ENCODE assay signal across 22 mouse cellular contexts in the genomic region with DNA sequence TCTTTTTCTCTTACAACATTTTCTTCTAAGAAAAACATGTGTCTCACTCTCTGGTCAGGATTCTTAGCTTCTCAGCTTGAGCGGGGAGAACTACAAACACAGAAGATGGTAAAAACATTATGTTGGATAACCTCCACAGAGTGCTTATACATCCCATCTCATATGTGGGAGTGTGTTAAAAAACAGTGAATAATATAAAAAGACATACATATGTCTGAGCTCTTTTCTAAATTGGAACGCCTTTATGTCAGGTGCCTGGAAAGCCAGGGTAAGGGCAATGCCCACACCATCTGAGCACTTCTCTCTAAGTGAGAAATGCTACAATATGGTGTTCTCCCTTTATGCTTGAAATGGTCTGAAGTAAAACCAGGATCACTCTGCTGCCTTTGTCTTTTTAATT.
DNase-seq lines count a peak whose midpoint lies in the region; ATAC-seq lines count a peak whose summit lies in the region.
"Had no signal": no experiment of that assay in that cellular context is flagged by ENCODE, and none has a peak within 500 bp of the region (broad histone marks: within the 10 kb centered on the region; RNA-seq: fewer than 3 reads in every experiment).

No protein-coding gene starts in this region.

- H3K9ac ChIP-seq in hindbrain, embryonic 11.5 days (ENCODE audit: low read depth, low read length) = no peak overlapping the region
- H3K9ac ChIP-seq: forebrain, embryonic 15.5 days; heart, embryonic 12.5 days; hindbrain, embryonic 12.5 days had no signal

- intact Hi-C loops in left cerebral cortex, postnatal 14 days (cut with DNase I) = no loop called here
- intact Hi-C loops in left cerebral cortex, postnatal 4 days (cut with DNase I) = no loop called here

- ATAC-seq in frontal cortex, adult (ENCODE audit: low TSS enrichment) = peak; percentile 95
- no peak for ATAC-seq in hindbrain, embryonic 11.5 days (ENCODE audit: low FRiP score)
- ATAC-seq: activated CD4-positive, CD25-positive, alpha-beta regulatory T cell, adult 4 months; forebrain, embryonic 15.5 days; hindbrain, embryonic 16.5 days; inflammation-experienced regulatory T-cells, adult 6 months; Patski had no signal

- no peaks in the 10 kb centered on the region for H3K27me3 ChIP-seq in hindbrain, embryonic 11.5 days (ENCODE audit: control insufficient read depth, insufficient read depth, low read length)
- H3K27me3 ChIP-seq: CH12.LX; forebrain, embryonic 15.5 days; heart, embryonic 12.5 days; hindbrain, embryonic 12.5 days; Patski had no signal

- DNase-seq in frontal cortex, postnatal 10 days (ENCODE audit: low spot score in 2 of 2) = no peak
- DNase-seq in left cerebral cortex, postnatal 14 days (ENCODE audit: low spot score in 2 of 2) = peak; percentile 5 to 45
- no peak for DNase-seq in left cerebral cortex, postnatal 4 days
- DNase-seq in brain, embryonic 18.5 days (ENCODE audit: low read depth, low spot score) = peak; percentile 14
- DNase-seq in telencephalon, adult 2 months (ENCODE audit: low read depth, low spot score) = peak; percentile 71
- DNase-seq in hindbrain, embryonic 11.5 days (ENCODE audit: low spot score) = no peak
- DNase-seq: adrenal gland, postnatal 14 days; cerebellum, adult 2 months; cerebellum, postnatal 10 days; gastrocnemius, adult 2 months; gastrocnemius, postnatal 25 days; heart, postnatal 36 days had no signal

- no peaks in the 10 kb centered on the region for H3K4me1 ChIP-seq in hindbrain, embryonic 11.5 days (replicated peaks; ENCODE audit: control insufficient read depth, insufficient read depth, low read length)
- H3K4me1 ChIP-seq: embryonic facial prominence, embryonic 10.5 days; forebrain, embryonic 15.5 days; heart, embryonic 12.5 days; hindbrain, embryonic 12.5 days had no signal

- WGBS in hindbrain, embryonic 11.5 days = 87% methylated on average over 2 of the region's 2 CpGs

- no peak overlapping the region for H3K27ac ChIP-seq in hindbrain, embryonic 11.5 days (ENCODE audit: low read depth, low read length)
- H3K27ac ChIP-seq: embryonic facial prominence, embryonic 10.5 days; forebrain, embryonic 15.5 days; gastrocnemius, adult 2 months; hindbrain, embryonic 12.5 days had no signal

- H3K9me3 ChIP-seq in hindbrain, embryonic 11.5 days (ENCODE audit: control insufficient read depth, low read length) = no peaks in the 10 kb centered on the region
- H3K9me3 ChIP-seq: embryonic facial prominence, embryonic 10.5 days; forebrain, embryonic 15.5 days; heart, embryonic 12.5 days; hindbrain, embryonic 12.5 days had no signal

- H3K4me3 ChIP-seq in hindbrain, embryonic 11.5 days (ENCODE audit: low read depth, low read length) = no peak overlapping the region
- H3K4me3 ChIP-seq: embryonic facial prominence, embryonic 10.5 days; forebrain, embryonic 15.5 days; gastrocnemius, adult 2 months; heart, embryonic 12.5 days; hindbrain, embryonic 12.5 days had no signal

- H3K36me3 ChIP-seq in hindbrain, embryonic 11.5 days (ENCODE audit: control insufficient read depth, insufficient read depth, low read length) = no peaks in the 10 kb centered on the region
- H3K36me3 ChIP-seq: embryonic facial prominence, embryonic 10.5 days; forebrain, embryonic 15.5 days; heart, embryonic 12.5 days; hindbrain, embryonic 12.5 days had no signal

- no peak overlapping the region for H3K4me2 ChIP-seq in hindbrain, embryonic 11.5 days (replicated peaks; ENCODE audit: low read depth, low read length)
- H3K4me2 ChIP-seq: forebrain, embryonic 15.5 days; heart, embryonic 12.5 days; hindbrain, embryonic 12.5 days had no signal

Comparison
In these comparisons a context has a peak if more than half of its experiments do, and no peak if none do; other contexts are left out.
1. DNase-seq: peak in left cerebral cortex, postnatal 14 days (2 of 2), brain, embryonic 18.5 days (single experiment) and telencephalon, adult 2 months (single experiment); none in frontal cortex, postnatal 10 days (0 of 2), left cerebral cortex, postnatal 4 days (single experiment) and hindbrain, embryonic 11.5 days (single experiment).